Mouse (Mus musculus) retina, postnatal 1 day (tissue): ENCODE data around the gene Gm20390.

Source experiments
- DNase-seq: peaks from one replicate; pipeline ENCODE4 v3.0.0-alpha.2; 2012

Gm20390 gene

GRCm38 (mm10) chr11:93968005-93968847 lies at the start of gene Gm20390, which contains the start of gene Nme1:
Gm20390 (minus strand) TSS chr11:93968293.
Nme1 (minus strand) TSS chr11:93968521.
- peak; percentile 100 for DNase-seq

GRCm38 (mm10) chr11:94003346-94003745 lies 35.3 kb upstream of the Gm20390 start:
- no peak for DNase-seq

GRCm38 (mm10) chr11:93999276-93999675 lies 31.2 kb upstream of the Gm20390 start:
- DNase-seq = no peak

- DNase-seq = peak; percentile 7
Measured at GRCm38 (mm10) chr11:93997141-93997775, 29.2 kb upstream of the Gm20390 start.

GRCm38 (mm10) chr11:93996306-93997140 lies 28.4 kb upstream of the Gm20390 start:
- no peak for DNase-seq

GRCm38 (mm10) chr11:93995720-93996305 lies 27.7 kb upstream of the Gm20390 start, which contains the start of gene Spag9:
Spag9 (plus strand) TSS chr11:93996091.
- DNase-seq = peak; percentile 96

GRCm38 (mm10) chr11:93995111-93995719 lies 27.1 kb upstream of the Gm20390 start:
- peak; percentile 53 for DNase-seq

- no peak for DNase-seq
Measured at GRCm38 (mm10) chr11:93994531-93994930, 26.4 kb upstream of the Gm20390 start.

GRCm38 (mm10) chr11:93988328-93989062 lies 20.4 kb upstream of the Gm20390 start:
- DNase-seq = no peak

- DNase-seq = no peak
Measured at GRCm38 (mm10) chr11:93987625-93988327, 19.7 kb upstream of the Gm20390 start.

- no peak for DNase-seq
Measured at GRCm38 (mm10) chr11:93987026-93987425, 18.9 kb upstream of the Gm20390 start.

GRCm38 (mm10) chr11:93986298-93986697 lies 18.2 kb upstream of the Gm20390 start:
- DNase-seq = no peak

- DNase-seq = no peak
Measured at GRCm38 (mm10) chr11:93985265-93985664, 17.2 kb upstream of the Gm20390 start.

- DNase-seq = no peak
Measured at GRCm38 (mm10) chr11:93984619-93985018, 16.5 kb upstream of the Gm20390 start.

GRCm38 (mm10) chr11:93979502-93980049 lies 11.5 kb upstream of the Gm20390 start:
- DNase-seq = peak; percentile 10

GRCm38 (mm10) chr11:93972951-93973350 lies 4.9 kb upstream of the Gm20390 start:
- no peak for DNase-seq

- no peak for DNase-seq
Measured at GRCm38 (mm10) chr11:93969799-93970198, 1.7 kb upstream of the Gm20390 start.

- no peak for DNase-seq
Measured at GRCm38 (mm10) chr11:93969171-93969570, 1.1 kb upstream of the Gm20390 start.

- DNase-seq = no peak
Measured at GRCm38 (mm10) chr11:93968848-93969128, 695 bp upstream of the Gm20390 start.

GRCm38 (mm10) chr11:93967381-93967780 lies 712 bp downstream of the Gm20390 start:
- DNase-seq = no peak

- DNase-seq = no peak
Measured at GRCm38 (mm10) chr11:93965391-93965790, 2.7 kb downstream of the Gm20390 start.
